Mouse (Mus musculus): ENCODE data around the gene Gm20388. TPM values are rescaled to one million over a fixed set of nuclear protein-coding genes. Genes with fewer than 3 reads are reported as not detected.
"Not testable (repeated sequence)": the region's sequence is repeated elsewhere in the genome, so short reads cannot be mapped to it uniquely, and the experiment has no call there.

Gene Gm20388
- total RNA-seq, 2 experiments from 2014 or later: 12.7 TPM; not detected in 1

DNA sequence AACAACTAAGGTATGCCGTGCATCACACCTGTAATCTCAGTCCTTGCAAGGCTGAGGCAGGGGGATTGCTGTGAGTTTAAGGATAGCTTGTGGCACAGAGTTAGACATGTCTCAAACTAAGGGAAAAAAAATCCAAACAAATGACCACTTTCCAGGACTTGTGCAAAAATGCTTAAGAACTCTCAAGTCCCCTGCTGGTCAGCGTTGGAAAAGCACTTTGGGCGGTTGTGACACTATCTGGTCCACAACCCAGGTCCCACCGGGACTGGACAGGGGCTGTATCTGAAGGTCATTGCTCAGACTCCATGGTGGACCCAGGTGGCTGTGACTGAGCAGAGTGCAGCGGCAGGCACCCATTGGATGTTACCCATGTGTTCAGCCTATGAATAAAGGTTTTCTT, 1219.9 kb downstream of the Gm20388 start:
- no peak for DNase-seq

DNA sequence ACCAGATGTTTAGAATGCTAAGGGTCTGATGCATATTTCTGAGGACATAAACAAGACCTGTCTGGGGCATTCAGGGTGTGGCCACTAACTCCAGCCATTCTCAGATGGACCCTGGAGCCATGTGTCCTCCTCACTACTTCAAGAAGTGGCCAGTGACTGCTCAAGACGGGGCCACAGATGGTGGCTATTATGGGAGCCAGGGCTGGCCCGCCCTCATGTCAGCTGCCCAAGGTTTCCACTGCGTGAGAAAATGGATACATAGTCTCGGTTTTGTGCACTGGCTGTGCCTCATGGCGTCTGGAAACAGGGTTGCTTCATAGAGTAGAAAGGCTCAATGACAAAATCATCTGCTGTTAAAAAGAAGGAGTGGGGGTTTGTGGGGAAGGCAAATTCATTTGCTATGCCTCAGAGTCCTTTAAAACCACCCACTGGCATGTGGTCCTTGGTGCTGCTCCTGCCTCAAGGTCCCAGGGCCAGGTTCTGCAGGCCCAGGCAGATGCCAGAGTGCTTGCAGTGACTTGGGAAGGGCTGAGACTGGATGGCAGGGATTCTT, 1222.4 kb downstream of the Gm20388 start:
- DNase-seq: no peak

DNA sequence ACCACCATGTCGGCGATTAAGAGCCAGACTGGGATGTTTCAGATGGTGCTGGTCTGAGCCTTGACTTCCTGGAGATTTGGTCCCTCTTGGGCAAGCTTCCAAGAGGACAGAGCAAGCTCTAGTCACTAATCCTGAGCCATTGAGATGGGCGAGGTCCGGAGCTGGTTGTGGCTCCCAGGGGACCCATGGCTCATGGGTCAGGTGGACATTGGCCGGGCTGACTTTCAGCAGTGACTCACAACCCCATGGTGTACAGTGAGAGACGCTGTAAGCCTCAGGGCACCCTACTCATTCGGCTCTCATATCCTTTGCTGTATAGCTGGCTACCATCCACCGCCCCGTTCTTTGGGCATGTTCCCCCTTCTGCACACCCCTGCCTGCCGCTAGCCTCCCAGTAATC, 1223.5 kb downstream of the Gm20388 start:
- DNase-seq: no peak

DNA sequence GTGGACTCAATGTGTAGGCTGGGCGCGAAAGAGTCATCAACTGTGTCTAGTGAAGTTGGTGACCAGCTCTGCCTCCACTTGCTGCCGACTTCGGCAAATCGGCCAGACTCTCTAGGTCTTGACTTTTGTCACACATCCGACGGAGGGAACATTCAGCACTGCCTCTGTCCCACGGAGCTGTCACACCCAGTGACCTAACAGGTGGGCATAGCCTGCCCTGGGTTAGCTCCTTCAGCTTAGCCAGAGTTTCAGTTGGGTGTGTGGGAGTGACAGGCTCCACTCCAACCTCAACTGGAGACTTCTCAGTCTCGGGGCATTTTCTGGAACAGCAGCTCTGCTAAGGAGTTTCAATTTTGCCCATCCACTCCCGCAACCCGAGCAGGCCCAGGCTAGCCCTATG, 1223.9 kb downstream of the Gm20388 start:
- no peak for DNase-seq

DNA sequence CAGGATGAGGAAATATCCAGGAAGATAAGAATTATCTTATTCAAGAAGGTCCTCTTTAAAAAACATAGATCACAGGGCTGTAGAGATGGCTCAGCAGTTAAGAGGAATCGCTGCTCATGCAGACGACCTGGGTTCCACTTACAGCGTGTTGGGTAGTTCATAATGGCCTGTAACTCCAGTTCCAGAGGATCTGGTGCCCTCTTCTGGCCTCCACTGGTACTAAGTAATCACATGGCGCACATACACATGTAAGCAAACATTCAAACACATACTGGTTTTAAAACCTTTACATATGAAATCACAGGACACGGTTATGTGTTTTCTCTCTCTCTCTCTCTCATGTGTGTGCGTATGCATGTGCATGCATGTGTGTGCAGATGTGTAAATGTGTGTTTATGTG, 1226.2 kb downstream of the Gm20388 start:
- DNase-seq: no peak

DNA sequence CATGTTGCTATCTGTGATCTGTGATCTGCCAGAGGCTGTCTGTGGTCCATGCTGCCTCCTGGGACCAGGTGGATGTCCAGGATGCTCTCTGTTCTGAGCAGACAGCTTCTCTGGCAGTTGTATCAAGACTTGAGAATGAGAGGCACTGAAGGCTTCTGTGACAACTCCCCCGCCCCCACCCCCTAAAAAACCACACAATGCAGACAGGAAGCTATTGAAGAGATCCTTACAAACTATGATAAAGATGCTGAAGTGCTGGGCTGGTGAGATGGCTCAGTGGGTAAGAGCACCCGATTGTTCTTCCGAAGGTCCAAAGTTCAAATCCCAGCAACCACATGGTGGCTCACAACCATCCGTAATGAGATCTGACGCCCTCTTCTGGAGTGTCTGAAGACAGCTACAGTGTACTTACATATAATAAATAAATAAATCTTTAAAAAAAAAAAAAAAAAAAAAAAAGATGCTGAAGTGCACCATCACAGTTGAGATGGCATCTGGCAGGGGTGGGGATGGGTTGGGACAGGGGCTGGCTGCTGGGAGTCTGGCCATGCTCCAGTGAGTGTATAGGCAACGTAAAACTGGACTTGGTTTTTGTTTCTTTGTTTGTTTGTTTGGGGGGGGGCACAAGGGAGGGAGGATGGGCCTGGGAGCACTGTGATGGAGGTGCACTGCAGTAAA, 1235.0 kb downstream of the Gm20388 start:
- not testable (repeated sequence) for DNase-seq

DNA sequence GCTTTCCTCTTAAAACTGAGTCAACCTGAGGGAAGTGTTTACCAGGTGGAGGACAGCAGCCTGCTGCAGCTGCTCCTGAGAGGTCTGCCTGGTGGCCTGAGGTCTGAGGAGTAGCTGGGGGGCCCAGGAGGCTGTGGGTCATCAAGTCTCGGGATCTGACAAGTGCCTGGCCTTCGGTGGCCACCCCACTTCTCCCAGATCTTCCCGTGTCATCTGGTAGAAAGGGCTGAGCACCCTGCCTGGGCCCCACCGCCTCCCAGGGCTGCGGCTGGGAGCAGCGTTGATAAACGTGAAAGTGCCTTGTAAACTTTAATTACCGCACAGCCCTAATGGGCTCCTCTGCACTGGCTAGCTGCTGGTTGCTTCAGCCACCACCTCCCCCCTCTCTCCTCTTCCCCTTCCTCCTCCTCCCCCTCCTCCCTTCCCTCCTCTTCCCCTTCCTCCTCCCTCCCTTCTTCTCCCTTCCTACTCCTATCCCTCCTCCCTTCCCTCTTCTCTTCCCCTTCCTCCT, 1238.0 kb downstream of the Gm20388 start:
- DNase-seq: no peak

DNA sequence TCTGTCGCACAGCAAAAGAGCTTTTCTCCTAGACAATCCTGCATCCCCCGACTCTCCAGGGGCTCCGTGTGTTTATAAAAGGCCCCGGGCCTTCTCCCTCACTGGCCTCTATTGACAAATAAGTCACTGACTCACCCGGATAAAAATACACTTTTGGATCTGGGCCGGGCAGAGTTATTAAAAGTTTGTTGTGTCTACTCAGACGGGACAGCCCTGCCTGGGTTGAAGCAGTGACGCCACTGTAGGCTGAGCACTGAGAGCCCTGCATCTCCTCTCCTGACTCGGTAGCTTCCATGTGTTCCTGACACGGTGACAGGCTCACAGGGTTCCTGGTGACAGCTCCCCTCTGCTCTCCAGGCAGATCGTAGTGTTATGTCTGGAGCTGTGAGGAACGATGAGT, 1241.8 kb downstream of the Gm20388 start:
- no peak for DNase-seq

DNA sequence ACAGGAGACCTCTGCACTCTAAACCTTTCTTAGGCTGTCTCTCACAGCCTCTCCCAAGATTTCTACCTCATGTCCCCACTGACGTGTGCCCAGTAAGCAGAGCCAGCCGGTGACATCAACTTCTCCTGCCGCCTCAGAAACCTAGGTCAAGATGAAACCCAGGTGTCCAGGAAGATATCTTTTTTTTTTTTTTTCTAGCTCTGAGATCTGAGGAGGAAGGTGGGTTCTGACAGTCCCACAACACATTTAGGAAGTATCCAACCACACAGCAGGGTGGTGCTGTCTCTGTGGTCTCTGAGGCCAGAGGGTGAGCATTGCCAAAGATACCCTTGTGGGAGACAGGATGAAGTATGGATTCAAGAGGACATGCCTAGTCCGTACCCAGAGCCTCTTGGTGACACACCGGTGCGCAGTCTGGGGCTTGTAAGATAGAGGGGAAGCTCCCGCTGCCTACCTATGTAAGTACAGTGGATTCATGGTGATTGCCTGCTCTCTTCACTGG, 1246.4 kb downstream of the Gm20388 start:
- no peak for DNase-seq

DNA sequence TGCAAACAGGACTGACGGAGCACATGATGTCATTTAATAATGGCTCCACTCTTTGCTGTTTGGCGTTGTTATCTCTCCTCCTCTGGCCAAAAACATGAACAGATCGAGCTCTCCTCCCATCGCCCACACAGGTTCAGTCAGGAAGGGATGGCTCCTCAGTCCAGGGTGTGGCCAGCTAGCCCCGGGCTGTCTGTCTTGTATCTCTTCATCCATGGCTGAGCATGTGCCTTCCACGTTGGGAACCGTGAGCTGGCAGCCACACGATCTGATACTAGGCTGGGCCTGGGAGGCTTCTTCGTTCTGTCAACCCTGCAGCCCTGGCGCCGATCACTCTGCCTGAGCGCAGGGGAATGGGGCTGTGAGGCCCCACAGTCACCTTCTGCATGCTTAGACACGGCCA, 1248.2 kb downstream of the Gm20388 start:
- no peak for DNase-seq

DNA sequence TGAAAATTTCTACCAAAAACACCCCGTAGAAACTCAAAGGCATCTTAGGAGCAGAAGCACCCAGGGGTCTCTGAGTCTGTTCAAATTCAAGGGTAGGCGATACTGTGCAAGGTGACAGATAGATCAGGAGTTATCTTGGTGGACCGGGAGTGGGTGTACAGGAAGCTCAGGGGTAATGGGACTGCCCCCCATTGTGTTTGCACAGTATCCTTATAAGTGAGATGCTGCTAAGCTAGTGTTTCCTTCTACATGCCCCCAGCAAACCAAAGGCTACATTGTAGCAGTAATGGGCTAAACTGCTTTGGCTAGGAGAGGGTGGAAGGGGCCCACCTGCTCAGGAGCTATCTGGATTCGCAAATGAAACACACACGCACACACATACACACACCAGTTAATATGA, 1250.8 kb downstream of the Gm20388 start:
- DNase-seq: no peak

DNA sequence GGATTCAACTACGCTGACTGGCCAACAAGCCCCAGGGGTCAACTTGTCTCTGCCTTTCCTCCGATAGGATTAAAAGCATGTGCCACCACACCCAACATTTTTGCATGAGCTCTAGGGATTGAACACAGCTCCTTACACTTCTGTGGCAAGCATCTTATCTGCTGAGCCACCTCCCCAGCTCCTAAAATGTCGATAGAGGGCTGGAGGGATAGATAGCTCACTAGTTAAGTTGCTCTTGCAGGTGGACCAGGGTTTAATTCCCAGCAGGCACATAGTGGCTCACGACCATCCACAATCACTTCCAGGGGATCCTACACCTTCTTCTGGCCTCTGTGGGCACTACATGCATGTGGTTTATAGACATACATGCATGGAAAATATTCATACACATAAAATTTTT, 1251.8 kb downstream of the Gm20388 start:
- DNase-seq: no peak

DNA sequence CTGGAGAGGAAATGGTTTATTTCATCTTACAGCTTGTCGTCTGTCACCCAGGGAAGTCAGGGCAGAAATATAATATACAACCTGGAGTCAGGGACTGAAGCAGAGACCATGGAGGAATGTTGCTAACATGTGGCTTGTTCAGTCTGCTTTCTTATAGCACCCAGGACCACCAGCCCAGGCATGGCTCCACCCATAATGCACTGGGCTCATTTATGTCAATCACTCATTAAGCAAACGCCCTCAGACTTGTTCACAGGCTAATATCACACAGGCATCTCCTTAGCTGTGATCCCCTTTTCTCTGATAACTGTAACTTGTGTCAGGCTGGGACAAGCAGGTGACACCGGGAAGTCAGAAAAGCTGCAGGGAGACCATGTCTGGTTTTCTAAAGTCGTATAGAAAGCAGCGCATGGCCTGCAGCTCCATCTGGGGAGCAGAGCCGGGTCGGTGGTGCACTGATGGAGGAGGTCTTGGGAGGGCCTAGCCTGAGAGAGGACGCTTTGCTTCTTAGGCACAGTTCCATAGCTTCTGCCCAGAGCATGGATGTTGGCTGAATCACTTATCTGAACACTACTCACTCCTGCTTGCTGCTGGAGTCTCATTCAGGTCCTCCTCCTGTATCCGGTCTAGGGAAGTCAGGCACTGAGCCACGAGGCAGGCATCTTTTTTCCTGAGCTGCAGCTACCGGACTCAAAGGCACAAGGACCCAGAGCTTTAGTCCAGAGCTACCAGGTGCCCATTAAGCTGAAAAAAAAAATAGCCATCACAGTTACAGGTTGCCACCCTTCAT, 1252.5 kb downstream of the Gm20388 start:
- no peak for DNase-seq

DNA sequence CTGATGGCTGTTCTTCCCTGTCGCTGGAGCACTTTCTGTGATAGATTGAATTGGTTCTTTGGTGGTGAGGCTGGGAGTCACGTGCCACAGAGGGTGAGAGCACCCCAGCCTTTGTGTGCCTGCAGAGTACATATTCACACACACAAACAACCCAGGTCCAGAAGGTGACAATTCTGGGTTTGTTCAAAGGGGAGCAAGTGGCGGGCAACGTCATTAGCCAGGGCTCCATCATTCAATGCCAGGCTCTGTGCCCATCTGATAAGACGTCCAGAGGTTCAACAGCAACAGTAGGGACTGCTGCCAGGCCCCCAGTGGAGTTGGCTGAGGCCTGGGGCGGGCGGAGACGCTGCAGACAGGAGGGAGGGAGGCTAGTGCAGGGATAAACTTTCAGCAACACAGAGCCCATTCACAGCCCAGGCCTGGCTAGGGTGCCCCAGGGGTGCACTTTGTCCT, 1253.4 kb downstream of the Gm20388 start:
- DNase-seq: no peak

DNA sequence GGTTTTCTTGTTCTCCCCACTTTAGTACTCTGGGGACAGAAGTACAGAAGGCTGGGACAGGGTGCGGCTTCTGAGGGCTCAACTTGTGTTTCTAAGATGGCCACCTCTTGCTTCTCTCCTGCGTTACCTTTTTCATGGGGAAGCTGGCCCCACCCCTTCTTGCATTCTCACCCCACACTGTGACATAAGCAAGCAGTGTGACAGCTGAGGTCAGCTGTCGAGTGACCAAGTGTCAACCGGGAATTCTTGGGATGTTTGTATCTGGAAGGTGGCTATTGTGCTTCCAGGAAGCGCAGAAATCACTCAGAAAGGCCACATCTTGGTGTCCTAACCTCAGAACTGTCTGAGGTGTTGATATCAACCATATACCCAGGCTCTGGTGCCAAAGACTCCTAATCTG, 1257.4 kb downstream of the Gm20388 start:
- no peak for DNase-seq

DNA sequence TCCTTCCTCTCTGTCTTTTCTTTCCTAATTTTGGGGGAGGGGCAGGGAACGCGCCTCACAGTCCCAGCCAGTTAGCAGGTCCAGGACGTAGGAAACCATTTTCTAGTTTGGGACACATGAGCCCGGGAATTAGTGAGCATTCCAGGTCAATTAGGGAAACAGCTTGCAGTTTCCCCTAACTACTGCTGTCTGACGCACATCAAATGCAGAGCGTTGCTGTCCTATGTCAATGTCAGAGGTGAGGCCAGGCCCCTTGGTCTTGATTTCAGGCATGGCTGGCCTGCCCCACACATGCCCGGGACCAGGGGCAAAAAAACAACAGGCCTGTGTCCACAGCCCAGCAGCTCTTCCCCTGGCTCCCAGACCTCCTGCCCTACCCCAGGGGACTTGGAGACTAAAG, 1259.5 kb downstream of the Gm20388 start:
- no peak for DNase-seq

DNA sequence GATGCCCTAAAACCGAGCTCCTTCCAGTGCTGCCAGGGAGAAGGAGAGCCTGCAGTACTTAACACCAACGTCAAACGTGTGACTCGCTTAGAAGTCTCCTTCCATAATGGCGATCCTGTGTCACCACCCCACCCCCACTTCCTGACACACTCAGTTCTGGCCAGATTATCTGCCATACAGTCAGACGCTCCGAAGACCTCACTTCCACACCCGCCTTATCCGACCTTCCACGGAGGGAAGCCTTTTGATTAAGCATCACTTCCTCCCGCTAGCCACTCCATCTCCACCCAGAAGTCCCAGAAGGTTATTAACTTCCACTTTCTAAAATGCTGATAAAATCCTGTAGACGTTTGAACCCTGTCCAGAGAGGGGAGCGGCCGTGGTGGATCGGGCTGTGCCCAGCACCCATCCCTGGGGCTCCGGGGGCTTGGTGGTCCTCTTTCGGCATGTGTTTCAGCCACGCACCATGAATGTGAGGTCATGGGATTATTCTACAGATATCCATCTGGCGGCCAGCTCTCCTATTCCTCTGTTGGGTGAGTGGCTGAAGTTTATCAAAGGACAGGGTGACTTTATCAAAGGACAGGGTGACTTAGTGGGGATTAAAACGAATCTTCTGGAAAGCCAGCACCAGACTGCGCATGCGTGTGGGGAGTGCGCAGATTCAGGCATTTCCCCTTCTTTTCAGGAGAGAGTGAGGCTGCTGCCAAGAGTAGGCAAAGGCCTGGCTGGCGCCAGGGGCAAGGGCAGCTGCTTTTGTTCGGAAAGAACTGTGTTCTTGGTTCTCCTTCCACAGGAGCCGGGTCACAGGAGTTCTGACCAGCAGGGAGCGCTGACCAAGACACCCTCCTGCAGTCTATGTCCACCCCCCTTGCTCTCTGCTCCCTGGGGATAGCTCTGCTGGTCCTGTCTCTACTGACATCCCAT, 1260.2 kb downstream of the Gm20388 start:
- DNase-seq: peak; percentile 12 to 30

DNA sequence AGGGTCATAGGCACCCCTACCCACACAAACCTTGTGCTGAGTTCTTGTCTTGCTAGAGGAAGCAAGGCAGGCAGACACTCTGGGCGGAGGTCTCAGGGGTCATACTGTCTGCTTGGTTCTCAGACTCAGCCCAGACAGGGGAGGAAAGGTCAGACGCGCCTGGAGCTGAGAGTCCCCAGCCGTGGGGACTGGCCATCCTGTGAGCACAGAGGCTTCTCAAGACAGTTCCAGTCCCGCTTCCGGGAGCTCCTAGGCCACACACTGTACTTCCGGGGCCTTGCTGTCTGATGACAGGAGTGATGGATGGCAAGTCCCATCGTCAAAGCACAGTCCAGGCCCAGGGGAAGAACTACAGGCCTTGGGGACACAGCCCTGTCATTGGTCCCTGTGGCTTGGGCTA, 1261.9 kb downstream of the Gm20388 start:
- DNase-seq: no peak

DNA sequence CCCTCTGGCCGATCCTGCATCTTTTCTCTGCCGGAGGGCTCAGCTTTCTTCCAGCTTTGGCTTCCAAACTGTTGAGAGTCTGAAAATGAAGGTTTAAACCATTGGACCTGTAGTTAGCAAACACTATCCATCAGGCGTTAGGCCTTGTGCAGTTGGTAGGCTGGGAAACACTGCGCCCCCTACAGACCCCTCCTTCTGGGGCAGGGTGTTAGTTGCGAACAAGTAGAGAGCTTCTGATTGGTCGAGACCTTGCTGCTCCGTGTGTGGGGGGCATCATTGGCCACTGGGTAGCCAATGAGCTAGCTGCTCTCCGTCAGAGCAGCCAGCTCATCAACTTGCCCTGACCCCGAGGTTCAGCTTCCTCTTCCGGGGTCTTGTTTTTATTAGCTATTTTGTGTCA, 1263.5 kb downstream of the Gm20388 start:
- DNase-seq: no peak

DNA sequence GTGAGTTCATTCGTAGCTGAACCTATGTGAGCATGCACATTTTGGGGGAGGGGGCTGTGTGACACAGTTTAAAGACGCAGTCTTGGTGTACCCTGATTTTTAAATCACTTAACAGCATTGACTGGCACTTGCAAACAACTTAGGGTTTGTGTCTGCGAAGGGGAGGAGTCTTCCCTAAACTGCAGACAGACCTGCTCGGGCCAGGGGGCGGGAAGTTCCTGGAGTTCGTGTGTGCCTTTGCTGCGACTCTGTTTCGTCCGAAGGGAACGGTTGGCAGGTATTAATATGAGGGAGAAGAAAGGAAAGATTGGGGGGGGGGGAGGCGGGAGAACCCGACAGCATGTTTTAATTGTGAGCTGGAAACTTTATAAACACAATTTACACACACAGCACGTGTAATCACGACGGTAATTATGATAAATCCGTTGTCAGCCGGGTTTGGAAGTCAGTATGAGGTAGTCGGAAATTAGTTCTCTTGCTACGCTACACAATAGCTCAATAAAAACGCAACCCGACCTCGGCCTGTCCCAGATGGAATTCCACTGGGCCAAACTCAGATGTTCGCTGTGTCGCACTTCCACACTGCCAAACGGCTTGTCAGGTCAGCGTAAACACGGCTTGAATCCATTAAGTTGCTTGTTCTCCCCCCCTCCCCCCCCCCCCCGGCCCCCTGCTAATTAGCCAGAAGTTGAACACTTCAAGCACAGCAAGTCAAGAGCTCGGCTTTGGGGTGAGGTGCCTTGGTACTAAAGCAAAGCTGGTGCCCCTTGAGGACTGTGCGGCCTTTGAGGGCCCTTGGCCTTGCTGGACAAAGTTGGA, 1264.3 kb downstream of the Gm20388 start:
- DNase-seq: no peak

DNA sequence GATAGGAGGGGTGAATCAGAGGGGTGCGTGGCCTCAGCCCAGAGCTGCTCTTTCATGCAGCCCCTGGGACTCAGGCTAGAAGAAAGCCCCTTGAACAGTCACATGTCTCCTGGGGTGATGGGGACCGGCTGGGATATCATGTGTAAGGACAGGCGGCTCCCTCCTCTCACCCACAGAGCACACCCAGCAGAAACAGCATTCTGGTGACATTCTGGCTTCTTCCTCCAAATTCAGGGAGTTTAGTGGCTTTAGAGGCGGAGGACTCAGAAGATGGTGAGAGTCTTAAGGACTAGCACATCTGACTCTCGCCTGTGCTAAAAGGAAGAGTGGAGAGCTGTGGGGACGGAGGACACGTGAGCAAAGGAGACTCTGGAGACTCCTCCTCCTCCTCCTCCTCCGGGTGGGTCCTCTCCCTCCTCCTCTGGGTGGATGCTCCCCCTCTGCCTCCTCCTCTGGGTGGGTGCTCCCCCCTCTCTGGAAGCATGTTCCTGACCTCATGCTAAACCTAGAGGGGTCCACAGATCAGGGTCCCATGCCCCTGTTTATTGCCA, 1265.0 kb downstream of the Gm20388 start:
- DNase-seq: no peak
